Mouse (Mus musculus) testis, adult 2 months (tissue): Measurements from ENCODE around the gene Sh3bp5. TPM values are rescaled to one million over a fixed set of nuclear protein-coding genes. Genes with fewer than 3 reads are reported as not detected.

Experiments
- H3K27ac ChIP-seq: fragments of 200-500 bp; 2 replicates; pipeline ENCODE4 v1.5.1; 2012; ENCODE audit warnings: low read depth, low read length; ENCODE audit not compliant: control insufficient read depth, insufficient read depth
- H3K27me3 ChIP-seq: fragments of 200-500 bp; 2 replicates; pipeline ENCODE4 v1.6.1; 2012; ENCODE audit warnings: mild to moderate bottlenecking, low read length, moderate library complexity; ENCODE audit not compliant: control insufficient read depth, insufficient read depth
- H3K36me3 ChIP-seq: fragments of 200-500 bp; 2 replicates; pipeline ENCODE4 v1.6.1; 2012; ENCODE audit warnings: mild to moderate bottlenecking, low read length; ENCODE audit not compliant: control insufficient read depth, insufficient read depth
- H3K4me1 ChIP-seq: fragments of 200-500 bp; 2 replicates; pipeline ENCODE4 v1.6.1; 2012; ENCODE audit warnings: low read length; ENCODE audit not compliant: control insufficient read depth, insufficient read depth
- H3K4me3 ChIP-seq: fragments of 200-500 bp; 2 replicates; pipeline ENCODE4 v1.5.1; 2012; ENCODE audit warnings: low read depth, mild to moderate bottlenecking, low read length, moderate library complexity, mixed read lengths; ENCODE audit not compliant: control insufficient read depth
- CTCF ChIP-seq: fragments of 200-500 bp; IDR thresholded peaks from 2 replicates; pipeline ENCODE4 v1.5.1; 2012; ENCODE audit warnings: low read depth, mild to moderate bottlenecking, inconsistent platforms, low read length, moderate library complexity; ENCODE audit not compliant: control insufficient read depth, insufficient read depth, insufficient replicate concordance
- POLR2A ChIP-seq: fragments of 200-500 bp; IDR thresholded peaks from 2 replicates; pipeline ENCODE4 v1.6.1; 2012; ENCODE audit warnings: low read depth, mild to moderate bottlenecking, inconsistent platforms, low read length, moderate library complexity; ENCODE audit not compliant: control insufficient read depth
- polyA plus RNA-seq: library from polyadenylated mRNA; depleted of rRNA; stranded (reverse); fragments of >200 nt; gene quantifications from 2 replicates; pipeline ENCODE4 v1.2.3, GENCODE M21; 2012

Sh3bp5 gene
- polyA plus RNA-seq, 1 experiment: 41.2 TPM

DNA sequence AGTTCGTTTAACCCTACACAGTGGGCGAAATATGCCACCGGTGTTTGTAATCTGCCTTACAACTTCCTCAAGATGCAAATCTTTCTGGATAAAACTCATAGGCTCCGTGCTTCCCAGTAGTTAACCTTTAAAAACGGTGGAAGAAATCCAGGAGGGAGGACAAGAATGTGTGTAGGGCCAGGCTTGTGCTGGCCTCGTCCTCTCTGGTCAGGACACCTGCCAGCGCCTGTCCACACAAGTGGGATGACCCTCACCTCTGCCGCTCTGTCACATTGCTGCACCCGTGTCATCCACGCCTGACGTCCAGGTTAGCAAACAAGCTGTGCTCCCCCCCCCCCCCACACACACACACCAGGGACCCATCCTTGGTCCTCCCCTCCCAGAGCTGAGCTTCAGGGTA, 3.4 kb upstream of the Sh3bp5 start:
- TF ChIP-seq CTCF (no peak), POLR2A (no peak)
- H3K27ac ChIP-seq: no peak overlapping the region

DNA sequence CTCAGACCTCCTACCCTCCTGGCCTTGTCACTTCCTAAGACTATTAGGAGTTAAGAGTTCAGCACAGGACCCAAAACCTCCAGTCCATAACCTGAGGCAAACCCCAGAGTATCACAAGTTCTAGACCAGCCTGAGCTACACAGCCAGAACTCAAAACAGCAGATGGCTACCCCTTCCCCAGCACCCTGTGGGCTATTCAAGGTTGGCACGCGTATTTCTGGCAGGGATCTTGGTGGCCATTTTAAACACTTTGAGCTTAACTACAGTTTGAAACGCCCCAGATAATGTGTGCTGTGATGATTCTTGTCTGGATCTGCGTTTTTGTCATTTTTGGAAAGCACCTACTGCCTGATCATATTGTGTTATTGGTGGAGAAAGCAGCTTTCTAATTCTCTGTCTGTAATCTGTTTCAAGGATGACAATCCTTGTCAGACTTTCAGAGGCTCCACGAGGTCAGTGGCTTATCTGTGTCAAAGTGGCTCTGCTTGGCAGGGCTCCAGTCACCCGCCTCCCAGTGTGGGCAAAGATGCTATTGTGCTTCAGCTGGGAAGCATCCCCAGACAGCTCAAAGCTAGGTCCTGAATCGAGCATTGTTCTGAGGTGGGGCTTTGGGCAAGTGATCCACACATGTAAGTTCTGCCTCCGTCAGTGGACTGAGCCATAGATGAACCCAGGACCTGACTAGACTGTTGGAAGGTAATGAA, 2.1 kb upstream of the Sh3bp5 start:
- Histone ChIP-seq H3K27me3 (no peaks in the 10 kb centered on the region), H3K4me1 (peaks cover 11% of the 10 kb centered on the region), H3K27ac (no peak overlapping the region; the same call in 1 of the 2 replicates), H3K4me3 (no peak overlapping the region), H3K36me3 (no peaks in the 10 kb centered on the region)
- TF ChIP-seq POLR2A (no peak), CTCF (no peak)

More for the DNA sequence above, 3.4 kb upstream of the Sh3bp5 start:
- Histone ChIP-seq H3K4me3 (no peak overlapping the region), H3K27me3 (no peaks in the 10 kb centered on the region), H3K36me3 (no peaks in the 10 kb centered on the region), H3K4me1 (peaks cover 11% of the 10 kb centered on the region)

DNA sequence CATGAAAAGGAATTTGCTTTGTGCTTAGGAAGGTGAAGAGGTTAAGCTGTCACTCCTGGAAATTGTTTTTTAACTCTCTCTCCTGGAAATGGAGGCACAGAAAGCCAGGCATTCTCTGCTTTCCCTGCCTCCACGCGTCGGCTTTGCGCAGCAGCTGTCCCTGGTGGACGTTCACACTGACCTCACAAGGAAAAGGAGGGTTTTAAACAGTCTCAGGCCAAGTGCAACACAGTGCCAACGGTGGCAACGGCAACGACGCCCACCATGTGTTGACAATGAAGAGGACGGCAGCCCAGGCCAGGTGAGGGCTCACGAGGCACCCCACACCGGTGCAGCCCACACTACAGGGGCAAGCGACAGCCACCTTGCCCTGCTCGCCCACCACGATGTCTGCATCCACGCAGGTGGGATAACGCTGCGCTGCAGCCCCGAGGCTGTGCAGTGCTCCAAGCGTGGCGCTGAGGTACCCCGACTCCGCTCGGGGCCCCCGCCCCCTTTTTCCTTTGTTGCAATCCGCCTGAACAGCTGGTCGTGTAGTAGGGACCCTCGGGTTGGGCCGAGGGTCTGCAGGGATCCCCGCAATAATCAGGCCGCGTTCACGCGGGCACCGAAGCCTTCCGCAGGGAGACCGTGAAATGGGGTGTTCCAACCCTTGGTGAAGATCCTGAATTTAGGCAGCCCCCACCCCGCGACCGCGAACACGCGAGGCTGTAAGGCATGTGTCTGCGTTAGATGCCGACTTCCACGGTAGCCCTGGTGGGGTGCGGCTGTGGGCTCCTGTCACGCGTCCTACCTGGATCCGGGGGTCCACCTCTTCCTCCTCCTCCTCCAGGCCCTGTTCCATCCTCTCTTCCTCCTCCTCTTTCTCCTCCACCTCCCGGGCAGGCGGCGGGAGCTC, 611 bp downstream of the Sh3bp5 start:
- H3K27me3 ChIP-seq: no peaks in the 10 kb centered on the region
- TF ChIP-seq CTCF (no peak; the same call in 1 of the 2 replicates), POLR2A (peak; percentile 57; the same call in 1 of the 2 replicates)
- peak overlapping the region; percentile 76 for H3K27ac ChIP-seq
- peak overlapping the region; percentile 93 for H3K4me3 ChIP-seq
- no peaks in the 10 kb centered on the region for H3K36me3 ChIP-seq
- peaks cover 11% of the 10 kb centered on the region for H3K4me1 ChIP-seq

DNA sequence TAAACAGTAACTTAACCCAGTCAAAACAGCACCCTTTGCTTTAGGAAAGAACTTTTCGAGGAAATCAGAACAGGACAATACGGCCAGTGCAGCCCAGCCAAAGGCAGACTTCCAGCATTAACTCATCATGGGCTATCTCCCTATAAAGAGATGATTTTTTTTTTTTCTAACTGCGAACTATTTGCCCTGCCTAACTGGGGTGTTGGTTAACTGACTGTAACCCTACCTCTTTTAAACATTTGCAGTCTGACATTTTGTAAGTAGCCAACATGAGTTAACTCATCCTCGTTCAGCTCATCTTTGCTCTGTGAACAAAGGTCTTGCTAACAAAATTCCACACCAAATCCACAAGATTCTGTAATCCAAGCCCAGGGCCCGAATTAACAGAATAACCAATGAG, 1.5 kb downstream of the Sh3bp5 start:
- Histone ChIP-seq H3K27ac (no peak overlapping the region), H3K4me1 (peaks cover 9% of the 10 kb centered on the region), H3K36me3 (no peaks in the 10 kb centered on the region), H3K4me3 (no peak overlapping the region), H3K27me3 (no peaks in the 10 kb centered on the region)
- no peak for TF ChIP-seq POLR2A
- no peak for TF ChIP-seq CTCF

DNA sequence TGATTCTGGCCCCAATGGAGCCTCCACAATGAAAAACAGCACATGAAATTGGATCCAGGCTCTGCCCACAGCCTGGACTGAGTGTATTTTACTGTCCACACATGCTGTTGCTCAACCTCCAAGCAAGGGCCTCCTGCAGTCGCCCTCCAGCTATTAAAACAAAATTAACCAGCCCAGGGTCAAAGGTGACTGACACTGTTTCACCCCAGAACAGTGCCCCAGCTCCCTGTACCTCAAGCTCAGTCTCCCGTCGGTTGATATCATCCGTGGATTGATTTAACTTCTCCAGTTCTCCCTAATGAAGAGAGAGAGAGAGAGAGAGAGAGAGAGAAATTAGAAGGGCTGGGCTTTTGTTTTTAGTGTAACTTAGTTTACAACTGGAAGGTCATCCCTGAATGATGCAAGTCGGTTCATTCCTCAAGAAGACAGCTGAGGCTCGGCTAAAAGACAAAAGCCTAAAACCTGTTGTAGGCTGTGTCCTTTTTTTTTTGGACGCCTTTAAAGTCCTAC, 2.0 kb downstream of the Sh3bp5 start:
- peaks cover 9% of the 10 kb centered on the region for H3K4me1 ChIP-seq
- no peak overlapping the region for H3K4me3 ChIP-seq
- TF ChIP-seq POLR2A: no peak
- no peak for TF ChIP-seq CTCF
- no peak overlapping the region for H3K27ac ChIP-seq
- H3K36me3 ChIP-seq: no peaks in the 10 kb centered on the region
- no peaks in the 10 kb centered on the region for H3K27me3 ChIP-seq

DNA sequence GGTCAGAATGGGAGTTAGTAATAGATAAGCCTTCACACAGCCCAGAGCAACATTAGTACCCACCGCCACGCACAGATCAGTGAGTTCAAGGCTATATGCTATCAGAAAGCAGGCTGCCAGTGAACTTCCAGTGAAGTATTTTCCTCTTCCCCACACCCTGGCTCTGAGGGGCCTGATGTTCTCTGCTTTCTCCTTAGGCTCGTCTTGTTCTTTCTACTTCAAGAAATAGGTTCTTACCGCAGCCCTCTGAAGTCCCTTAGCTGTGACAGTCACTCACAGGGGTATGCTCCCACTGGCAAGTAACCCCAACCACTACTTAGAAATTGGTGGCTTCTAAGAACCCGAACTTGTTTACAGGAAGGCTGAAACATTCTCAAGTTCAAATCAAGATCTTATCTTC, 2.8 kb downstream of the Sh3bp5 start:
- H3K27ac ChIP-seq: 0 out of 2 replicates have a peak overlapping the region, but pooled peaks have one; percentile 23
- H3K4me1 ChIP-seq: peaks cover 9% of the 10 kb centered on the region
- H3K27me3 ChIP-seq: no peaks in the 10 kb centered on the region
- no peak overlapping the region for H3K4me3 ChIP-seq
- H3K36me3 ChIP-seq: no peaks in the 10 kb centered on the region
- TF ChIP-seq POLR2A (no peak), CTCF (no peak)

DNA sequence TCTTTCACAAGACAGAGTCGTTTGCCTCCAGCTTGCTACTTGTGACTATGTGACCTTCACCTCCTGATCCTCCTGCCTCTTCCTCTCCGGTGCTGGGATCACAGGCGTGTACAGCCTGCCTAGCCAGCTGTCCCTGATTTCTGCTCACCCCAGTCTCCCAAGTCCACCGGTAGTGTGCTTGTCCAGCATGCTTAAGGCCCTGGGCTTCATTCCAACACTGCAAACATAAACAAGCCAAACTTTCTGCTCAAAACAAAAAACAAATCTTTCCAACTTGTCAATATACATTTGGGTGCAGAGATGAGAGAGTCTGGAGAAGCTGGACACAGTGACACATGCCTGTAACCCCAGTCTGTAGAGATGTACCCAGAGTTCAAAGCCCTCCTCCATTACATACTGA, 3.5 kb downstream of the Sh3bp5 start:
- Histone ChIP-seq H3K36me3 (no peaks in the 10 kb centered on the region), H3K4me3 (no peak overlapping the region), H3K4me1 (peaks cover 8% of the 10 kb centered on the region), H3K27ac (peak overlapping the region; percentile 50; the same call in 1 of the 2 replicates), H3K27me3 (no peaks in the 10 kb centered on the region)
- TF ChIP-seq CTCF (no peak), POLR2A (no peak)
